In the genomic region with DNA sequence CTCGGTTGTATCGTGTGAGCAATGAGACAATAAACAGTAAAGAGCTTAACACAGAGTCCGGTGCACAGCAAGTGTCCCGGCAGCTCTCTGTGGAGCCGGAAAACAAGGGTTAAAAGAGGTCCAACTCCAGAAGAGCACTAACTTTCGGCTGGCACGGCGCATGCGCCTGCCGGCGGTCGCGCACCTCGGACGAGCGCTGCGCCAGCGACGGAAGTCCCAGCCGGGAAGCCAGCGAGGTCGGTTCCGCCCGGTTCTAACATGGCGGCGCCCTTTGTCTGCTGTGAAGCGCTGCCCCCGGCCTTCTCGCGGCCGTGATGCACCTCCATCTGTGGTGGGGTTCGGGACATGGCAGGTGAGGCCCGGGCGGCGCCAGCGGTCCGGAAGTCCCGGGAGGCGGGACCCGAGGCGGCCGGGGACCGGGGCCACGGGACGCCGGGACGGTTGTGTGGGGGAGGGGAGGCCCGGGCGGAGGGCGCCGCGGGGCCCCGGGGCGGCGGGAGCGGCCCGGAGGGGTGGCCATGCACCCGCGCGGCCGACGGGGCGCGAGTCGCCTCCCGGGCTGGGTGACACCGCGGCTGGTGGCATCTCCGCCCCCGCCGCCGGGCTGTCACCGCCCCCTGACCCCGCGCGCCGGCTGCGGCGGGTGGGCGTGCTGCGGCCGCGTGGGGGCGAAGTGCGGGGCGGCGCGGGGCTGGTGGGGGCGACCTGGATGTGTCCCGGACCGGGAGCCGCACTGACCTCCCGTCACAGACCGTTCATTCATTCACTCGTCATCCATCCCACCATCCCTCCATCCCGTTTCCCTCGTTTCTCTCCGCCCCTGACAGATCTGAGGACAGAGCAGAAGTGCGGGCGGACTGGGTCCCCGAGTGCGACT, we compare ENCODE assay signal across 8 mouse cellular contexts. TPM values are rescaled to one million over a fixed set of nuclear protein-coding genes. Genes with fewer than 3 reads are reported as not detected.
DNase-seq lines count a peak whose midpoint lies in the region; ATAC-seq lines count a peak whose summit lies in the region.

A gene (plus strand): TSS at position 204 of the 877 bp plus-strand sequence.

- peak within 1 kb of the TSS; percentile 70 for H3K27ac ChIP-seq in intestine, embryonic 15.5 days
- peak within 1 kb of the TSS; percentile 96 for H3K27ac ChIP-seq in midbrain, embryonic 10.5 days (replicated peaks)

- H3K27me3 ChIP-seq in intestine, embryonic 15.5 days (replicated peaks): no peaks in the 10 kb centered on the region
- H3K27me3 ChIP-seq in midbrain, embryonic 10.5 days (ENCODE audit: low read depth, poor library complexity, severe bottlenecking): no peaks in the 10 kb centered on the region

- peak within 1 kb of the TSS; percentile 100 for H3K4me3 ChIP-seq in intestine, embryonic 15.5 days (replicated peaks)
- peak within 1 kb of the TSS; percentile 97 for H3K4me3 ChIP-seq in midbrain, embryonic 10.5 days

- peak; percentile 94 for ATAC-seq in intestine, embryonic 15.5 days

- peaks cover 15% of the 10 kb centered on the region for H3K4me1 ChIP-seq in intestine, embryonic 15.5 days (replicated peaks)
- H3K4me1 ChIP-seq in midbrain, embryonic 10.5 days: peaks cover 27% of the 10 kb centered on the region

- peak within 1 kb of the TSS; percentile 95 for H3K9ac ChIP-seq in intestine, embryonic 15.5 days

- no peaks in the 10 kb centered on the region for H3K9me3 ChIP-seq in intestine, embryonic 15.5 days
- no peaks in the 10 kb centered on the region for H3K9me3 ChIP-seq in midbrain, embryonic 10.5 days (replicated peaks)

- H3K4me2 ChIP-seq in intestine, embryonic 15.5 days (replicated peaks): peak within 1 kb of the TSS; percentile 77

- intact Hi-C loops in left cerebral cortex, postnatal 36 days (cut with DNase I): no loop called here

- DNase-seq in adrenal gland, postnatal 10 days: peak; percentile 94
- peak; percentile 83 for DNase-seq in embryo, embryonic 11.5 days (ENCODE audit: low read depth, low spot score)
- peak; percentile 82 to 93 for DNase-seq in gastrocnemius, postnatal 4 days (ENCODE audit: low spot score in 2 of 2)
- DNase-seq in left cerebral cortex, postnatal 36 days (ENCODE audit: low spot score in 2 of 2): peak; percentile 88 to 92
- DNase-seq in midbrain, embryonic 10.5 days (ENCODE audit: low spot score): peak; percentile 91
- peak; percentile 79 to 80 for DNase-seq in right cerebral cortex, postnatal 36 days (ENCODE audit: low spot score in 2 of 2)
- peak; percentile 85 to 90 for DNase-seq in urinary bladder, postnatal 4 days (ENCODE audit: low spot score in 2 of 2)

- under 1% methylated on average over 88 of the region's 102 CpGs for WGBS in intestine, embryonic 15.5 days
- under 1% methylated on average over 98 of the region's 102 CpGs for WGBS in midbrain, embryonic 10.5 days

- peaks cover 9% of the 10 kb centered on the region for H3K36me3 ChIP-seq in intestine, embryonic 15.5 days
- peaks cover 36% of the 10 kb centered on the region for H3K36me3 ChIP-seq in midbrain, embryonic 10.5 days

RNA-seq across cellular contexts. Expression of the gene that starts here (rescaled TPM):
- 10 to 100 TPM; 16.2 to 20.0 TPM for total RNA-seq in adrenal gland, postnatal 10 days (2021)
- total RNA-seq in gastrocnemius, postnatal 4 days (2021): 10 to 100 TPM; 19.9 to 21.2 TPM
- polyA plus RNA-seq in intestine, embryonic 15.5 days (2015; fragmentation: Nextera tagmentation; extraction: Ambion mirVana): 25.6 and 27.2 TPM in 2 replicates
- 10 to 100 TPM; 41.1 to 42.4 TPM for total RNA-seq in left cerebral cortex, postnatal 36 days (2021)
- 55.1 and 61.5 TPM in 2 replicates for polyA plus RNA-seq in midbrain, embryonic 10.5 days (2016; fragmentation: Nextera tagmentation; extraction: Ambion mirVana)

Comparison
In these comparisons a context has a peak if more than half of its experiments do, and no peak if none do; other contexts are left out.
1. Peak in every context shown above with its lines: DNase-seq, ATAC-seq, H3K4me3 ChIP-seq and H3K27ac ChIP-seq.